Comparison of ENCODE assay signal across 13 mouse cellular contexts in genomic region chr2:119596781-119597330, GRCm38 (mm10). TPM values are rescaled to one million over a fixed set of nuclear protein-coding genes. Genes with fewer than 3 reads are reported as not detected.
DNase-seq lines count a peak whose midpoint lies in the region; ATAC-seq and TF ChIP-seq lines count a peak whose summit lies in the region.
"Had no signal": no experiment of that assay in that cellular context is flagged by ENCODE, and none has a peak within 500 bp of the region (broad histone marks: within the 10 kb centered on the region; RNA-seq: fewer than 3 reads in every experiment).

No protein-coding gene starts in this region.

- H3K9ac ChIP-seq in liver, embryonic 14.5 days (replicated peaks), result no peak overlapping the region
- no peak overlapping the region for H3K9ac ChIP-seq in intestine, embryonic 16.5 days (ENCODE audit: low read depth, low read length)
- H3K9ac ChIP-seq: embryonic facial prominence, embryonic 13.5 days; hindbrain, embryonic 13.5 days; limb, embryonic 13.5 days; neural tube, embryonic 13.5 days had no signal

- peak overlapping the region; percentile 77 for H3K4me2 ChIP-seq in liver, embryonic 14.5 days (ENCODE audit: low read depth)
- no peak overlapping the region for H3K4me2 ChIP-seq in intestine, embryonic 16.5 days (ENCODE audit: low read depth, low read length)
- H3K4me2 ChIP-seq: limb, embryonic 13.5 days had no signal

- peaks cover 22 to 28% of the 10 kb centered on the region in 2 experiments for H3K4me1 ChIP-seq in liver, embryonic 14.5 days (replicated peaks; ENCODE audit: control insufficient read depth in 2 of 2, insufficient read depth in 2 of 2, low read length in 1 of 2)
- peaks cover 8% of the 10 kb centered on the region; the same call in 1 of the 2 replicates for H3K4me1 ChIP-seq in intestine, embryonic 16.5 days (ENCODE audit: control insufficient read depth, insufficient read depth, low read length)

- TF ChIP-seq EP300 in liver, embryonic 14.5 days (IDR thresholded peaks at IDR 0.05; ENCODE audit: low read depth), result no peak

- no peaks in the 10 kb centered on the region for H3K9me3 ChIP-seq in liver, embryonic 14.5 days (ENCODE audit: control insufficient read depth, low read length)
- no peaks in the 10 kb centered on the region for H3K9me3 ChIP-seq in intestine, embryonic 16.5 days (ENCODE audit: control insufficient read depth, low read length)
- H3K9me3 ChIP-seq: embryonic facial prominence, embryonic 13.5 days; hindbrain, embryonic 13.5 days; limb, embryonic 13.5 days; neural tube, embryonic 13.5 days had no signal

- no peak overlapping the region for H3K4me3 ChIP-seq in left cerebral cortex, adult 2 months
- peak overlapping the region; percentile 20 to 92; a peak in 3 of 4 replicates for H3K4me3 ChIP-seq in liver, embryonic 14.5 days (ENCODE audit: insufficient read depth in 1 of 2, low read depth in 2 of 2, low read length in 2 of 2)
- no peak overlapping the region for H3K4me3 ChIP-seq in intestine, embryonic 16.5 days (ENCODE audit: low read length)
- H3K4me3 ChIP-seq: embryonic facial prominence, embryonic 13.5 days; hindbrain, embryonic 13.5 days; limb, embryonic 13.5 days; neural tube, embryonic 13.5 days had no signal

- ATAC-seq in frontal cortex, adult (ENCODE audit: low TSS enrichment), result peak; percentile 45
- ATAC-seq in liver, embryonic 14.5 days (ENCODE audit: insufficient read depth), result no peak
- ATAC-seq in intestine, embryonic 16.5 days, result no peak

- H3K27me3 ChIP-seq in liver, embryonic 14.5 days (ENCODE audit: control insufficient read depth, insufficient read depth, low read length), result peaks cover 2% of the 10 kb centered on the region; the same call in 1 of the 2 replicates
- H3K27me3 ChIP-seq in intestine, embryonic 16.5 days (replicated peaks; ENCODE audit: control insufficient read depth, insufficient read depth, low read length), result no peaks in the 10 kb centered on the region
- H3K27me3 ChIP-seq: embryonic facial prominence, embryonic 13.5 days; hindbrain, embryonic 13.5 days; limb, embryonic 13.5 days; neural tube, embryonic 13.5 days had no signal

- peaks cover 54% of the 10 kb centered on the region for H3K36me3 ChIP-seq in liver, embryonic 14.5 days (replicated peaks; ENCODE audit: control insufficient read depth, insufficient read depth, low read depth)
- peaks cover 13% of the 10 kb centered on the region for H3K36me3 ChIP-seq in intestine, embryonic 16.5 days (ENCODE audit: control insufficient read depth, insufficient read depth, low read length)

- no peak for TF ChIP-seq CTCF in left cerebral cortex, adult 2 months (IDR thresholded peaks at IDR 0.05)
- no peak for TF ChIP-seq CTCF in liver, embryonic 14.5 days (IDR thresholded peaks at IDR 0.05; ENCODE audit: low read depth)

- WGBS in liver, embryonic 14.5 days (ENCODE audit: insufficient replicate concordance), result 59% methylated on average over 8 of the region's 8 CpGs
- 88% methylated on average over 8 of the region's 8 CpGs for WGBS in intestine, embryonic 16.5 days

- H3K27ac ChIP-seq in left cerebral cortex, adult 2 months, result peak overlapping the region; percentile 18; the same call in 1 of the 2 replicates
- no peak overlapping the region for H3K27ac ChIP-seq in liver, embryonic 14.5 days
- no peak overlapping the region for H3K27ac ChIP-seq in intestine, embryonic 16.5 days (ENCODE audit: low read length)
- H3K27ac ChIP-seq: embryonic facial prominence, embryonic 13.5 days; hindbrain, embryonic 13.5 days; limb, embryonic 13.5 days; neural tube, embryonic 13.5 days had no signal

- intact Hi-C loops in left cerebral cortex, adult 2 months (cut with DNase I), result no loop called here

- DNase-seq in frontal cortex, postnatal 25 days (ENCODE audit: low spot score in 2 of 2), result no peak
- peak in 1 of 2 experiments; percentile 26 for DNase-seq in left cerebral cortex, adult 2 months (ENCODE audit: extremely low spot score in 1 of 2, low spot score in 2 of 2)
- DNase-seq in left cerebral cortex, adult 11 months (ENCODE audit: low spot score), result no peak
- DNase-seq in cerebellum, adult 9-10 months, result peak; percentile 59
- no peak for DNase-seq in liver, embryonic 14.5 days (ENCODE audit: low read depth in 3 of 3, low spot score in 3 of 3)
- DNase-seq in yolk sac, embryonic 10.5 days (ENCODE audit: low spot score), result no peak
- DNase-seq: spleen, adult 18-20 months had no signal

RNA-seq across cellular contexts. Expression of gene Nusap1, which starts 21.2 kb away (rescaled TPM):
- total RNA-seq in left cerebral cortex, adult 2 months (2021), result under 1 TPM; 0.26 to 0.29 TPM
- polyA plus RNA-seq in liver, embryonic 14.5 days (2012; rRNA removed), result 24.3 and 45.1 TPM in 2 replicates
- 88.3 and 88.4 TPM in 2 replicates for polyA plus RNA-seq in liver, embryonic 14.5 days (2014; fragmentation: Nextera tagmentation; extraction: Ambion mirVana)
- 50.5 and 57.1 TPM in 2 replicates for polyA plus RNA-seq in intestine, embryonic 16.5 days (2015; fragmentation: Nextera tagmentation; extraction: Ambion mirVana)

RNA-seq across cellular contexts. Expression of gene Oip5, which starts 21.4 kb away (rescaled TPM):
- total RNA-seq in left cerebral cortex, adult 2 months (2021), result 1 to 10 TPM in 1 of 2 experiments, under 1 TPM in 1; 0.86 to 1.0 TPM
- 22.6 and 23.9 TPM in 2 replicates for polyA plus RNA-seq in liver, embryonic 14.5 days (2012; rRNA removed)
- polyA plus RNA-seq in liver, embryonic 14.5 days (2014; fragmentation: Nextera tagmentation; extraction: Ambion mirVana), result 30.1 and 37.8 TPM in 2 replicates
- polyA plus RNA-seq in intestine, embryonic 16.5 days (2015; fragmentation: Nextera tagmentation; extraction: Ambion mirVana), result 18.2 and 23.6 TPM in 2 replicates

RNA-seq across cellular contexts. Expression of gene Chp1, which starts 49.4 kb away (rescaled TPM):
- total RNA-seq in left cerebral cortex, adult 2 months (2021), result 100 to 1,000 TPM; 173 to 174 TPM
- polyA plus RNA-seq in liver, embryonic 14.5 days (2012; rRNA removed), result 28.1 and 31.3 TPM in 2 replicates
- polyA plus RNA-seq in liver, embryonic 14.5 days (2014; fragmentation: Nextera tagmentation; extraction: Ambion mirVana), result 47.5 and 49.3 TPM in 2 replicates
- polyA plus RNA-seq in intestine, embryonic 16.5 days (2015; fragmentation: Nextera tagmentation; extraction: Ambion mirVana), result 56.7 and 60.6 TPM in 2 replicates

RNA-seq across cellular contexts. Expression of gene Exd1, which starts 49.4 kb away (rescaled TPM):
- total RNA-seq in left cerebral cortex, adult 2 months (2021), result under 1 TPM; 0.50 to 0.61 TPM
- polyA plus RNA-seq in liver, embryonic 14.5 days (2012; rRNA removed), result 0.11 and 0.12 TPM in 2 replicates
- polyA plus RNA-seq in liver, embryonic 14.5 days (2014; fragmentation: Nextera tagmentation; extraction: Ambion mirVana), result 0.14 and 0.15 TPM in 2 replicates
- polyA plus RNA-seq in intestine, embryonic 16.5 days (2015; fragmentation: Nextera tagmentation; extraction: Ambion mirVana), result 0.36 and 0.39 TPM in 2 replicates

Comparison
In these comparisons a context has a peak if more than half of its experiments do, and no peak if none do; other contexts are left out.
1. H3K4me3 ChIP-seq: peak in liver, embryonic 14.5 days (2 of 2); none in left cerebral cortex, adult 2 months (single experiment) and intestine, embryonic 16.5 days (single experiment).